Mouse (Mus musculus) small intestine, adult 2 months (tissue): Measurements from ENCODE around the gene Tcte1.

Experiments used
- CTCF ChIP-seq: fragments of 200-500 bp; IDR thresholded peaks from 2 replicates; pipeline ENCODE4 v1.5.1; 2012; ENCODE audit warnings: low read depth, mild to moderate bottlenecking, control low read depth, inconsistent platforms, low read length, moderate library complexity, mixed read lengths; ENCODE audit not compliant: insufficient replicate concordance, insufficient read length; ENCODE audit errors: extremely low read depth
- POLR2A ChIP-seq: fragments of 200-500 bp; IDR thresholded peaks from 2 replicates; pipeline ENCODE4 v1.6.1; 2012; ENCODE audit warnings: low read depth, mild to moderate bottlenecking, control low read depth, inconsistent platforms, low read length, moderate library complexity

GRCm38 (mm10) chr17:45549617-45550181 is 26.5 kb downstream of the Tcte1 start, which contains the start of gene Tmem151b:
- TF ChIP-seq CTCF: no peak
- TF ChIP-seq POLR2A: no peak
